Mouse (Mus musculus): ENCODE measurements at regions not wholly inside any gene's neighbourhood (a gene's known extent, or its start where the extent isn't known, plus 50 kb on each side); places are given as distances from the start of the nearest gene placed in this dataset.
A peak's percentile ranks its signal among the peaks of the same experiment; 100 is the strongest.

DNA sequence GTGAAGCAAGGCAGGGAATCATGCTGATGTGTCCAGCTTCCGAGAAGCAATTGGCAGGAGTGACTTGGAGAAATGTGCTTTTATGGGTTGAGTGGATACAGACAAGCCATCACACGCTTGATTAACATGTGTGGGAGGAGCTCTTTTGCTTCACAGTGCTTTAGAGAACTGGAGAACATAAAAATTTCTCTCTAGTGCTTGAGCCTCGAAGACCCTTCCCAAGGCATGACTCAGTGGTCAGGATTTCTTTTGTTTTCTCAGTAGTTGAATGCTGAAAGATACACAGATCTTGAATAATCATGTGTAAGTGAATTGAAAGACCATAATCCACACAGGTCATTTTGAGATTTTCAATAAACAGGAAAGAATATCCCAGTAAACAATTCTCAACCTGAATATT is 721.9 kb downstream of the Hace1 start:
- DNase-seq (ENCODE audit: low spot score in 2 of 2): no peak

DNA sequence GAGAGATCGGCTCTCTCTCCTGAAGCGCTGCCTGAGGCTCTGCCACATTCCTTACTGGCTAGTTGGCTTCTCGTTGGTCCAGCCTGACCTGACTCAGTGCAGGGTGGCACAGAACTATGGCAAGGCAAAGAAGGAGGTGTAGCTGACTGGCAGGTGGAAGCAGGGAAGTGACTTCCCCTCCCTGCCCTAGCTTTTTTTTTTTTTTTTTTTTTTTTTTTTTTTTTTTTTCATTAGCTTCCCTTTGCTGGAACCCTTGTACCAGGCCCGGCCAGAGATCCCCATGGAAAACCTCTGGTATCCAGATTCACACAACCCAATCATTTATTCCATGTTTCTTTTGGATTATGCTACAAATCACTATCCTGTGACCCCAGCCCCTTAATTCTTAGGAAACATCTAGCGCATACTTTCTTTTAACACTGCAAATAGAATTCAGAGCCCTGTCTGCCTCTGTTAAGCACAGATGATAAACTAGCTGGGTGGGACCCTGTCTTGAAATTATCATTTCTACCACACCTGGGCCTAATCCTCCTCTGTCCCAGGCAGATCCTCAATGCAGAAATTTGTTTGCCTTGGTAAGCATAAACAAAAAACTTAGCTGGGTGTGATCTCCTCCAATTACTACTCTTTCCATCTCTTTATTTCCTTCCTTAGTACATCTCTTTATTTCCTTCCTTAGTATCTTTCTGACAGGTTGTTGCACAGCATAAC is 742.9 kb downstream of the Hace1 start:
- DNase-seq (ENCODE audit: low spot score in 2 of 2): no peak

DNA sequence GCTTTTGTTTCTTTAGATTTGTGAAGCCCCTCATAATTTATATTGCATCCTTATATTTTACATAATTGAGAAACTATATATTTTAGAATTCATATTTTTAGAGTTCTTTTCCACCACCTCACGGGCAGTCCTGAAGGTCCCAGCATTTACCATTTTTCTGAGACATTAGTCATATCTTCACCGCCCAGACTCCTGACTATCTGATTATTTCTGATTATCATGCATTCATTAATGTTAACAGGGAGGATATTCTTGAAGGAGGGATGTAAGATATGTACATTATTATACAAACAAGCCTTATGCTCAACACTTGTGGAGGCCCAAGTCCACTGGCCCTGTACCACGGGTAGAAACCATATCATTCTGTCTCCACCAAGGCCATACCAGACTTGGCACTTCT is 743.4 kb downstream of the Hace1 start:
- DNase-seq (ENCODE audit: low spot score in 2 of 2): no peak

DNA sequence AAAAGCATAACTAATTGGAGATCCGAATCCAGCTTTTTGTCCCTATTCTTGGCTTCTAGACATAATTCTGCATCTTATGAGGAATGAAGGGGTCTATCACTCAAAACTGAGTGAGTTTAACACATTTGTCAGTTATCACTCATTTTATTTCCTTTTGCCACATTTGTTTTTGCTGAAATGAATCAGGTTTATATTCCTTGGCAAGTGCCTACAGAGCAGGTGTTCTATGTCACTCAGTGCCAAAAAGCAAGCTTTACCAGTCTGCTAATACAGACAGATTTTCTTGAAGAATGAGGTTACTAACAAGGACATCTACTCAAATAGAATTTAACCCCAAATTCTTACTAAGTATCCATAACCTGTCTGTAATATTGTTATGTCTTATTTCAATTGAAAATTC is 751.4 kb downstream of the Hace1 start:
- no peak for DNase-seq (ENCODE audit: low spot score in 2 of 2)

DNA sequence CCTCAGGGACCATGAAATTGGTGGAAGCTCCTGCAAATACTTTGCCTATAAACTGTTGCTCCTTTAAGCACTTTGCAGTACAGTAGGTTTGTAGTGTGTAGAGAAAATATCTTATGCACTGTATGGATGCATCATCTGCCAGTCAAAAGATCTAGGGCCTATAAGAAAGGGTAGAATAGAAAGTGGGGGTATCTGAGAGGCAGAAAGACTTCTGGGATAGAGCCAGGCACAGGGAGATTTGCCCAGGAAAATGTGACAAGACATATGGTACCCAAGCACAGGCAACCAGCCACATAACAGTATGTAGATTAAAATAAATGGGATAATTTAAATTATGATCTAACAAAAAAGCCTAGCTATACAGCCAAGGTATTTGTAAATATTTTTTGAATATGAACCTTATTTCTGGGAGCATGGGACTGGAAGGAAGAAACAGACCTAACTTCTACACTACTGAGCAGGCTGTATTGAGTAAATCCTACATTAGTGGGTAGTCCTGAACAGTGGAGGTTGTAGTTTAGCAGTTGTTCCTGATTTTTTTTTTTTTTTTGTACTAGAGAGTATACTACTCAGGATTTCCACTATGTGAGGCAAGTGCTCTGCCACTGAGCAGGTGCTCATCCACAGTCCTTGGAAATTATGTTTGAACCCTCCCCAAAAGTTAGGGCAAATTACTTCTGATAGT is 754.1 kb downstream of the Hace1 start:
- peak in 1 of 2 experiments; percentile 7 for DNase-seq (ENCODE audit: low spot score in 2 of 2)

DNA sequence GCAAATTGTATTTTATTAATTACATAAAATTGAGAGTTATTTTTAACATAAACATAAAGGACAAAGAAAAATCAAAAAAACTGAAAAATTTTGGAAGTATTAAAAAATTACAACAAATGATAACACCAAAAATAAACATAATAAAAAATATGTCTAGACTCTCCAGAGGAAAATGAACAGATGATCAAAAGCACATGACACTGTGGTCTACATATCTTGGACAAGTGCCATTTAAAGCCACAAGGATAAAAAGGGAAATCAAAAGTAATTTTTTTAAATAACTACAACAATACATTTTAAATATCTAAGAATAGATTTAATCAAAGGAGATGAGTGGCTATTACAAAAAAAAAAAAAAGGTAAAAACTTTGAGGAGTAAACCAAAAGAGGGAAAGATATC is 755.6 kb downstream of the Hace1 start:
- no peak for DNase-seq (ENCODE audit: low spot score in 2 of 2)

DNA sequence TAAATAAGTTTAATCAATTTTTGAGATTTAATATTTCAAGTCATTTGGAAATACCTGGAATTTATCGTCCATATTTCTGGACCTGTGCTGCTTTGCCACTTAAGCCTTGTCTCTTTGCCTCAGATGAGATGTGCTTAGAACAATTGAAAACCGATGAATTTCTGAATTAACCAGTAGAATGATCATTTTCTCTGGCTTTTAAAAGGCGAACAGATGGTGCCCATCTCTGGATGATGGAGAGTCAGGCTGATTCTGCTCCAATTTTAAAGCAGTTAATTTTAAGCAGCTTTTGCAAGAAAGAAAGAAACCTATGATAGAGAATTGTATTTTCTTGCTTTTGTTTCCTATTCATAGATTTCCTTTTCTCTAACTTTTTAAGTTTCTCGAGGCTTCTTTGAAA is 767.7 kb downstream of the Hace1 start:
- peak; percentile 16 to 72 for DNase-seq (ENCODE audit: low spot score in 2 of 2)

DNA sequence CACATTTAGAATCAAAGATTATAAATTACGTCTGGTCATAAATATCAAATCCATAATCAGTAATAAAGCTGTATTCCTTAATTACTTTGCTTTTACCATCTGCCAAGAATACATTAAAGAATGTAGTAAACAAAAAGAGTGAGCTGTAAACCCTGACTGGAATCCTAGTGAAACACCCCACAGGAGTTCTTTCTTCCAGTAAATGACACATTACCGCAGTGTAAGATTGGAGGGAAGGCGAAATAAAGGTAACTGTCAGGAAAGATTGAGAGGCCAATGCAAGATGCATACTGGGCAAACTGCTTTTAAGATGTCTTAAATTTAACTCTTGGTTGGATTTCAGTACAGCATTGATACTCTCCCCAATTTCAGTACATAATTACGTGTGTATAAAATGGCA is 772.0 kb downstream of the Hace1 start:
- no peak for DNase-seq (ENCODE audit: low spot score in 2 of 2)

DNA sequence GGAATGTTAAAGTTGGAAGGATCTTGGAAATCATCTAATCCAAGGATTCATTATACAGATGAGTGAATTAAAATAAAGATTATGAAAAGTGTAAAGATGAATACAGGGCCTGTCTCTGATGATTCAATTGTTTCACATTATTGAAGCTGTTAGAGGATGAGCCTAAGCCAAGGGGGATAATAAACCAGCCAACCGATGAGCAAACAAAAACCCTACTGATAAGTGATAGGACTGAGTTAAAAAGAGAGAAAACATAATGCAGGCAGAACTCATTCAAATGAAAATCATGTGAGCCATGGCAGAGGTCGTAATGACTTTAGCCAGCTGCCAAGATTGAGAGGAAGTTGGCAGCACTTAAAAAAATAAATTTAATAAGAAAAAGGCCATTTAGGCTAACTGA is 772.6 kb downstream of the Hace1 start:
- DNase-seq (ENCODE audit: low spot score in 2 of 2): no peak

DNA sequence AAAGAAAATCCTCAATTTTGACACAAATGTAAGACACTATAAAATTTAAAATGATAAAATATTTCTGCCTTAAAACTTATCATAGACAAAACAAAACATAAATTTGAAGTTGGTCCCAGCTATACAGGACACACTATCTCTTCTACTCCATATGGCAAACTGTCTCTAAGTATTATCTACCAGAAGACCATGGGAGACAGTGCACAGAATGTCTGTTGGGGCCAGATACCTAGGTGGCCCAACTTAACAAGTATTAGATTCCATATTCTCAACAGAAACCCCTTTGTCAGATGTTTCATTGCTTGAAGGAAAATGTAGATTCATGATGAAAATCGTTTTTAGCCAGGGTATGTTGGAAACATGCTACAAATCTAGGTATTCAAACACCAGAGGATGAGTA is 779.1 kb downstream of the Hace1 start:
- no peak for DNase-seq (ENCODE audit: low spot score in 2 of 2)

DNA sequence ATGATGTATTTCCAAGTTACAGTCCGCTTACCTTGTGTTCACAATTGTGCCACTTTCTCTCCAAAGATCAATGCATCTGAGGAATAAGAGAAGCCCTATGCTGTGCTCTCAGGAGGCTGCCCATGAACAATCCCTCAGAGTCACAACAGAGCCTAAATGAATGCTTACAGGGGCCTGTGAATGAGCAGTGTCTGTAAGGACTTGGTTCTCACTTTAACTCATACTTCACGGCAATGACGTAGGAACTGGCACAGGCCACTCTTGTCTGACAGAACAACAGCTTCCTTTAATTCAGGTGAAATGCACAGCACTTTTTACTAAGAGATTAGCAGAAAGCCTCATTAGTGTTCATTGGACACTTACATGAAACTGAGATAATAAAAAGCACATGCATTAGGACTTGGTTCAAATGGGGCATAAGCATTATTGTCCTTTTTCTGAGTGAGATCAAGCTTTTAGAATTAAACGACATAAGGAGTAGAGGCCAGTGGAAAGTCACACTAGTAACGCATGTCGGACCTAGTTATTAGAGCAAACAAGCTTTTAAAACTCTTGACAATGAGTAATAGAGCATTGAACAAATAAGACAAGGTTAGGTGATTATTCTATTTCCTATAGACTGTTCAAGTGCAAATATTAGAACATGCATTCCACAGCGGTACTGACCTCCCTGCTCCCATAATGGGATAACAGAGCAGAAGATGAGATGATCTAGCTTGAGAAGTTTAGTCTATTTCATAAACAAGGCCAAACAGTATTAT is 796.3 kb downstream of the Hace1 start:
- no peak for DNase-seq (ENCODE audit: low spot score in 2 of 2)

DNA sequence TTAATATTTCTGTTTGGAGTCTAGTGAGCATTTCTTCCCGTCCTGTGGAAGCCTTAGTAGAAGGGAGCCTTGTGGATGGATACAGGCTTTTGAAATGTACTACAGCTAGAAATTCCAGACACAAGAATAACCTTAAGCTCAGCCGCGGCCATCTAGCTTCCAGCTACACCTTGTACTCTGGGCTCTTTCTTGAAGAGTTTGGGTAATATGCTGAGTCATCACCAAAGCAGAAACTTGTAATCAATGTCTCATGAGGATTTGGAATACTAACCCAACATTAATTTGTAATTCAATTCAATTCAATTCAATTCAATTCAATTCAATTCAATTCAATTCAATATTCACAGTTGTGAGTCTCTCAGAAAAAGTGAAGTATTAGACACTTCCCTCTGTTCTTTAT is 797.0 kb downstream of the Hace1 start:
- no peak for DNase-seq (ENCODE audit: low spot score in 2 of 2)

DNA sequence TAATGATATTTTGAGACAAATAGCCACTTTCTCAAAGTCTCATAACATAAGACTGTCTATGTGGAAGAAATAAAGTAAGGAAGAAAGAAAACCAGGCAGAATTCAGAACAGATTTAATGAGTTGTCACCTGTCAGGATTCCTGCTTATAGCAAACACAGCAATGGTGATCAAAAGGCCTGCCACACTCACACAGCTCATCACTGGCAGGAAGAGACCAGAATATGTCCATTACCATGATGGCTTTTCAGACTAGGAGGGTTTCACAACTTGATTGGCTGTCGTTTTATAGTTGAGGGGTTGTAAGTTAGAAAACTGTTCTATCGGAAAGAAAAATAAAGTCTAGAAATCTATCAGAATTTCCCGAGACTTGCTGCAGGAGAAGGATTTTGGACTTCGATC is 819.5 kb downstream of the Hace1 start:
- DNase-seq (ENCODE audit: low spot score in 2 of 2): no peak

DNA sequence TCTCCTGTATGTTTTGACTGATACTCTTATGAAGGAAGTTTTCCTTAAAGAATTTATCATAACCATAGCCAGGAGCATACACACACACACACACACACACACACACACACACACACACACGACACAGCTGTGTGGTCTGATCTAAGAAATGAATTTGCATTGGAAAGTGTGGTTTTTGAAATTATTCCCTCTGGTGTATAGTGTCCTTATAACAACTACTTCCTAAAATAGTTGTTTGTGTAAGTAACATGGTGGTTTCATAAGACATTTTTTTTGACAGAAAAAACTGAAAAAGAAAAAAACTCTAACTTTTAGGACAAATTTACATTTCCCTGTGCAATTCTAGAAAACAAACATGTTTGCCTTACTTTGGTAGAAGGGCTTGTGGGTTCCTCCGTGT is 826.3 kb downstream of the Hace1 start:
- DNase-seq (ENCODE audit: low spot score in 2 of 2): peak in 1 of 2 experiments; percentile 1

Small RNA genes lying in the stretch of these regions (microRNA-seq; reads per million reads assigned to microRNA genes)
- 0 reads per million in 2 experiments for gene Gm27410
